Mouse (Mus musculus) spleen, adult 2 months (tissue): ENCODE measurements around the gene Cmtm8. TPM values are rescaled to one million over a fixed set of nuclear protein-coding genes. Genes with fewer than 3 reads are reported as not detected.
A peak's percentile ranks its signal among the peaks of the same experiment; 100 is the strongest.

ENCODE experiments used
- DNase-seq, 2 experiments: peaks; one replicate each; pipeline versions ENCODE4 v3.0.0 to v3.0.0-alpha.2; 2012 to 2021; ENCODE audit warnings: low spot score in 2 of 2, low read depth in 1 of 2
- H3K27ac ChIP-seq: fragments of 200-500 bp; 2 replicates; pipeline ENCODE4 v1.5.1; 2012; ENCODE audit warnings: low read length, inconsistent platforms; ENCODE audit not compliant: insufficient read depth
- H3K27me3 ChIP-seq: fragments of 200-500 bp; 2 replicates; pipeline ENCODE4 v1.6.1; 2012; ENCODE audit warnings: mild to moderate bottlenecking, moderate library complexity, low read length, inconsistent platforms; ENCODE audit not compliant: control insufficient read depth, insufficient read depth
- H3K36me3 ChIP-seq: fragments of 200-500 bp; 2 replicates; pipeline ENCODE4 v1.6.1; 2012; ENCODE audit warnings: mild to moderate bottlenecking, low read length, inconsistent platforms; ENCODE audit not compliant: control insufficient read depth, insufficient read depth
- H3K4me1 ChIP-seq: fragments of 200-500 bp; 2 replicates; pipeline ENCODE4 v1.6.1; 2011; ENCODE audit warnings: inconsistent platforms; ENCODE audit not compliant: control insufficient read depth, insufficient read depth, insufficient read length
- H3K4me3 ChIP-seq: fragments of 200-500 bp; 2 replicates; pipeline ENCODE4 v1.5.1; 2011; ENCODE audit warnings: mild to moderate bottlenecking, inconsistent platforms; ENCODE audit not compliant: insufficient read depth, insufficient read length; ENCODE audit errors: extremely low read depth
- CTCF ChIP-seq: fragments of 200-500 bp; IDR thresholded peaks from 2 replicates; pipeline ENCODE4 v1.5.1; 2011; ENCODE audit warnings: mild to moderate bottlenecking, inconsistent platforms; ENCODE audit not compliant: insufficient read depth, insufficient read length, insufficient replicate concordance; ENCODE audit errors: extremely low read depth
- POLR2A ChIP-seq: fragments of 200-500 bp; IDR thresholded peaks from 2 replicates; pipeline ENCODE4 v1.6.1; 2011; ENCODE audit warnings: low read depth, low read length, inconsistent platforms
- WGBS: fragments of 180-500 bp; shearing (Covaris S2); methylation state at CpG from one replicate; pipeline ENCODE4 v1.1.7; 2018; 5-methylcytosine and 5-hydroxymethylcytosine counted together
- polyA plus RNA-seq: library from polyadenylated mRNA; depleted of rRNA; stranded (reverse); fragments of >200 nt; gene quantifications from 2 replicates; pipeline ENCODE4 v1.2.3, GENCODE M21; 2012

The Cmtm8 gene
- polyA plus RNA-seq, 1 experiment, result 5.8 TPM

DNA sequence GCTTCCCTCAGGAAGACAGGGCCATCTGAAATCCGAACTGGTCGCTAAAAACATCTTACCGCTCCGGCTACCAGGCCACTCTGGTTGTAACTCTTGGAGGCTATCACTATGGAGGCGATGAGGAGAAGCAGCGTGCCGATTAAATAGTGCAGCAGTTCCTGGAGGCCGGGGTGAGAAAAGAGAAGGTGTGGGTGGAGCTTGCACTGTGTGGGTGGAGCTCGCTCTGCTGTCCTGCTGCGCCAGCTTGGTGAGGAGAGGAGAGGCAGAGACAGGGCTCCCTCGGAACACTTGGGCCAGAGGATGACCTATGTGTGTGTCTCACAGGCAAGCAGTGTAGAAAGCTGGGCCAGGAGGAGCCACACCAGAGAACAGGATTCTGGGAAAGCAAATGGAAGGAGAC is 82.1 kb downstream of the Cmtm8 start:
- 84% methylated on average over 11 of the region's 11 CpGs for WGBS
- Histone ChIP-seq H3K27ac (no peak overlapping the region), H3K36me3 (peaks cover 28% of the 10 kb centered on the region), H3K4me3 (no peak overlapping the region), H3K27me3 (no peaks in the 10 kb centered on the region), H3K4me1 (peaks cover 13% of the 10 kb centered on the region; the same call in 1 of the 2 replicates)
- TF ChIP-seq CTCF, result no peak
- TF ChIP-seq POLR2A, result no peak
- no peak for DNase-seq

GRCm38 (mm10) chr9:114760353-114760752 is 83.6 kb downstream of the Cmtm8 start:
- Histone ChIP-seq H3K27ac (peak overlapping the region; percentile 56; the same call in 1 of the 2 replicates), H3K27me3 (no peaks in the 10 kb centered on the region), H3K4me1 (peaks cover 13% of the 10 kb centered on the region; the same call in 1 of the 2 replicates), H3K36me3 (peaks cover 31% of the 10 kb centered on the region), H3K4me3 (no peak overlapping the region)
- DNase-seq, result peak in 1 of 2 experiments; percentile 35
- WGBS, result 42% methylated on average over 5 of the region's 5 CpGs
- TF ChIP-seq POLR2A, result no peak
- TF ChIP-seq CTCF, result no peak

GRCm38 (mm10) chr9:114759886-114760285 is 84.1 kb downstream of the Cmtm8 start:
- WGBS, result 90% methylated on average over 4 of the region's 4 CpGs
- H3K27ac ChIP-seq, result 0 out of 2 replicates have a peak overlapping the region, but pooled peaks have one; percentile 56
- no peaks in the 10 kb centered on the region for H3K27me3 ChIP-seq
- peaks cover 28% of the 10 kb centered on the region for H3K36me3 ChIP-seq
- TF ChIP-seq POLR2A (no peak), CTCF (no peak)
- peaks cover 13% of the 10 kb centered on the region; the same call in 1 of the 2 replicates for H3K4me1 ChIP-seq
- no peak for DNase-seq
- H3K4me3 ChIP-seq, result no peak overlapping the region

DNA sequence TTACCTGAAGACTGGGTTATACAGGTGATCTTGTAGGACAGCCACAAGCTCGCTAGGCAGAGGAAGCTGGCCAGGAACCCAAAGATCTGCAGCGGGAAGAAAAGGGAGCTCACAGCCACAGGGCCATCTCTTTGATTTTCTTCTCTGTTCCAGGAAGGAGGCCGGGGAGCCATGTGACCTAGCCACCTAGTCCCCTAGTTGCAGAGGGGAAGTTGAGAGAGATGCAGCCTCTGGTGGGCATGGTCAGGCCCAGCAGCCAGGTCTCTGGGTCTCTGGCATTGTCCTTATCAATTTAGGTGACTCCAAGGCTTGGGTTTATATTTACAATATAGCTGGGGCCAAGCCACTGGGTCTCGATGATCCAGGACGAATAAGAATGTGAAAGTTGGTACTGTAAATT is 85.2 kb downstream of the Cmtm8 start:
- H3K4me1 ChIP-seq, result peaks cover 13% of the 10 kb centered on the region; the same call in 1 of the 2 replicates
- 57% methylated on average over 5 of the region's 5 CpGs for WGBS
- no peak overlapping the region for H3K4me3 ChIP-seq
- TF ChIP-seq POLR2A, result no peak
- TF ChIP-seq CTCF, result no peak
- peaks cover 28% of the 10 kb centered on the region for H3K36me3 ChIP-seq
- H3K27me3 ChIP-seq, result no peaks in the 10 kb centered on the region
- DNase-seq, result no peak
- peak overlapping the region; percentile 75 for H3K27ac ChIP-seq

GRCm38 (mm10) chr9:114758272-114758671 is 85.7 kb downstream of the Cmtm8 start:
- no peak overlapping the region for H3K4me3 ChIP-seq
- H3K27ac ChIP-seq, result peak overlapping the region; percentile 75
- WGBS, result 30% methylated on average over 7 of the region's 7 CpGs
- no peaks in the 10 kb centered on the region for H3K27me3 ChIP-seq
- no peak for DNase-seq
- TF ChIP-seq POLR2A, result no peak
- TF ChIP-seq CTCF, result no peak
- H3K36me3 ChIP-seq, result peaks cover 28% of the 10 kb centered on the region
- H3K4me1 ChIP-seq, result peaks cover 13% of the 10 kb centered on the region; the same call in 1 of the 2 replicates

DNA sequence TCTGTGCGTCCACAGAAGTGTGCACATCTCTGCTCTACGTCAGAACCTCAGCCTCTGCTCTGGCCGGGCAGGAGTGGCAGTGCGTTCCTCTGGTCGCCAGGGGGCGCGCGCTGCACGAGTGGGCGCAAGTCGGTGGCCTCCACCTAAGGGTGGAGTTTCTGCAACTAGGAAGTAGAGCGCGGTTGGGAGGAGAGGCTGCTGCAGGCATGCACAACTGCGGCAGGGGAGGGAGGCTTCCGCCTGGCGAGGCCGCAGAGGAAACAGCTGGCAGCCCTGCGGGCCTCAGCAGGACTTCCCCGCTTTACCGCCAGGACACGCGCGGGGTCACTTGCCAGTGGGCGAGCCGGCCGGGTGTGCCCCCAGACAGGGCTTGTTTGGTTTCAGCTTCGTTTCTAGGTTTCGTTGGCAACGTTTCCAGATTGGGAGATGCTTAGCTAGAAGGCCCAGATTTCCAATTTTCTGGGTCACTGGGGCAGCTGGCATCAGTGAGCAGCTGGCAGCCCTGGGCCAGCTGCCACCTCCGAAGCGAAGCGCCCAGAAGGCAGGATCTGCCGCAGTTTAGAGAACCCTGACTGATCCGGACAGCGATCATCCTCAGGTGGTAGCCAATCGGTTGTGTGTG is 91.0 kb downstream of the Cmtm8 start:
- DNase-seq, result peak; percentile 92 to 96
- Histone ChIP-seq H3K36me3 (peaks cover 12% of the 10 kb centered on the region), H3K27me3 (no peaks in the 10 kb centered on the region), H3K4me3 (peak overlapping the region; percentile 59), H3K4me1 (peaks cover 2% of the 10 kb centered on the region; the same call in 1 of the 2 replicates), H3K27ac (peak overlapping the region; percentile 91)
- 1% methylated on average over 36 of the region's 36 CpGs for WGBS
- no peak; the same call in 1 of the 2 replicates for TF ChIP-seq POLR2A
- TF ChIP-seq CTCF, result peak; percentile 99

- WGBS, result 34% methylated on average over 9 of the region's 9 CpGs
- DNase-seq, result peak; percentile 63 to 73
- peak overlapping the region; percentile 20 for H3K4me3 ChIP-seq
- H3K27ac ChIP-seq, result peak overlapping the region; percentile 91
- H3K36me3 ChIP-seq, result peaks cover 16% of the 10 kb centered on the region
- H3K27me3 ChIP-seq, result no peaks in the 10 kb centered on the region
- peaks cover 2% of the 10 kb centered on the region; the same call in 1 of the 2 replicates for H3K4me1 ChIP-seq
- TF ChIP-seq CTCF, result no peak
- TF ChIP-seq POLR2A, result no peak
Measured at GRCm38 (mm10) chr9:114752311-114752710, 91.6 kb downstream of the Cmtm8 start.
